In genomic region chr17:24644875-24645721, GRCm38 (mm10) we compare ENCODE assay signal across 8 mouse cellular contexts. TPM values are rescaled to one million over a fixed set of nuclear protein-coding genes. Genes with fewer than 3 reads are reported as not detected.
A peak's percentile ranks its signal among the peaks of the same experiment; 100 is the strongest.
DNase-seq lines count a peak whose midpoint lies in the region; ATAC-seq lines count a peak whose summit lies in the region.

No protein-coding gene starts in this region.

- no peak for ATAC-seq in limb, embryonic 13.5 days (ENCODE audit: low FRiP score, low read depth)
- no peak for ATAC-seq in neural tube, embryonic 13.5 days (ENCODE audit: low read depth)

- H3K4me2 ChIP-seq in limb, embryonic 13.5 days (replicated peaks) = peak overlapping the region; percentile 16; the same call in 1 of the 2 replicates
- H3K4me2 ChIP-seq in neural tube, embryonic 13.5 days = 0 out of 2 replicates have a peak overlapping the region, but pooled peaks have one; percentile 4

- H3K9ac ChIP-seq in limb, embryonic 13.5 days = peak overlapping the region; percentile 59
- H3K9ac ChIP-seq in neural tube, embryonic 13.5 days = no peak overlapping the region

- H3K4me3 ChIP-seq in limb, embryonic 13.5 days = no peak overlapping the region
- no peak overlapping the region for H3K4me3 ChIP-seq in neural tube, embryonic 13.5 days

- WGBS in limb, embryonic 13.5 days = 80% methylated on average over 9 of the region's 9 CpGs
- 77% methylated on average over 9 of the region's 9 CpGs for WGBS in neural tube, embryonic 13.5 days

- H3K27ac ChIP-seq in limb, embryonic 13.5 days = peak overlapping the region; percentile 72; the same call in 1 of the 2 replicates
- H3K27ac ChIP-seq in neural tube, embryonic 13.5 days (replicated peaks) = peak overlapping the region; percentile 74

- DNase-seq in 3T3-L1 (ENCODE audit: low read depth, low spot score) (peak; percentile 54), NIH3T3 (ENCODE audit: low read depth) (peak; percentile 69)
- peak; percentile 78 for DNase-seq in heart, postnatal 25 days (ENCODE audit: low spot score)
- no peak for DNase-seq in retina, embryonic 14.5 days (ENCODE audit: low spot score)
- no peak for DNase-seq in ovary, postnatal 10 days (ENCODE audit: low spot score)
- DNase-seq in yolk sac, embryonic 10.5 days (ENCODE audit: low spot score) = no peak

- peaks cover 67% of the 10 kb centered on the region for H3K36me3 ChIP-seq in limb, embryonic 13.5 days
- peaks cover 10% of the 10 kb centered on the region for H3K36me3 ChIP-seq in neural tube, embryonic 13.5 days

- peaks cover 67% of the 10 kb centered on the region for H3K4me1 ChIP-seq in limb, embryonic 13.5 days
- H3K4me1 ChIP-seq in neural tube, embryonic 13.5 days (replicated peaks) = peaks cover 38% of the 10 kb centered on the region

- intact Hi-C loops in heart, postnatal 25 days (cut with DNase I) = no loop called here

- H3K27me3 ChIP-seq in limb, embryonic 13.5 days = no peaks in the 10 kb centered on the region
- H3K27me3 ChIP-seq in neural tube, embryonic 13.5 days = peaks cover 15% of the 10 kb centered on the region

- no peaks in the 10 kb centered on the region for H3K9me3 ChIP-seq in limb, embryonic 13.5 days
- no peaks in the 10 kb centered on the region for H3K9me3 ChIP-seq in neural tube, embryonic 13.5 days

RNA-seq across cellular contexts. Expression of gene Slc9a3r2, which starts 5.0 kb away (rescaled TPM):
- total RNA-seq in heart, postnatal 25 days (2021) = 100 to 1,000 TPM in 1 of 2 experiments, 10 to 100 TPM in 1; 96.0 to 135 TPM
- polyA plus RNA-seq in limb, embryonic 13.5 days (2015; fragmentation: Nextera tagmentation; extraction: Ambion mirVana) = 58.1 and 59.3 TPM in 2 replicates
- 35.4 and 42.6 TPM in 2 replicates for polyA plus RNA-seq in neural tube, embryonic 13.5 days (2015; fragmentation: Nextera tagmentation; extraction: Ambion mirVana)

RNA-seq across cellular contexts. Expression of gene Nthl1, which starts 12.6 kb away (rescaled TPM):
- total RNA-seq in heart, postnatal 25 days (2021) = 1 to 10 TPM; 2.8 to 3.4 TPM
- 23.7 and 25.0 TPM in 2 replicates for polyA plus RNA-seq in limb, embryonic 13.5 days (2015; fragmentation: Nextera tagmentation; extraction: Ambion mirVana)
- polyA plus RNA-seq in neural tube, embryonic 13.5 days (2015; fragmentation: Nextera tagmentation; extraction: Ambion mirVana) = 7.4 and 9.7 TPM in 2 replicates

RNA-seq across cellular contexts. Expression of gene Tsc2, which starts 12.7 kb away (rescaled TPM):
- total RNA-seq in heart, postnatal 25 days (2021) = 100 to 1,000 TPM in 1 of 2 experiments, 10 to 100 TPM in 1; 93.9 to 101 TPM
- polyA plus RNA-seq in limb, embryonic 13.5 days (2015; fragmentation: Nextera tagmentation; extraction: Ambion mirVana) = 65.5 and 72.2 TPM in 2 replicates
- polyA plus RNA-seq in neural tube, embryonic 13.5 days (2015; fragmentation: Nextera tagmentation; extraction: Ambion mirVana) = 62.5 and 73.0 TPM in 2 replicates

RNA-seq across cellular contexts. Expression of gene Npw, which starts 13.2 kb away (rescaled TPM):
- not detected for total RNA-seq in heart, postnatal 25 days (2021)
- 0.80 TPM in 2 replicates for polyA plus RNA-seq in limb, embryonic 13.5 days (2015; fragmentation: Nextera tagmentation; extraction: Ambion mirVana)
- not detected in 2 replicates for polyA plus RNA-seq in neural tube, embryonic 13.5 days (2015; fragmentation: Nextera tagmentation; extraction: Ambion mirVana)

RNA-seq across cellular contexts. Expression of gene Zfp598, which starts 24.4 kb away (rescaled TPM):
- total RNA-seq in heart, postnatal 25 days (2021) = 10 to 100 TPM; 17.5 to 17.9 TPM
- polyA plus RNA-seq in limb, embryonic 13.5 days (2015; fragmentation: Nextera tagmentation; extraction: Ambion mirVana) = 22.2 and 24.7 TPM in 2 replicates
- polyA plus RNA-seq in neural tube, embryonic 13.5 days (2015; fragmentation: Nextera tagmentation; extraction: Ambion mirVana) = 20.9 and 22.2 TPM in 2 replicates

Comparison
In these comparisons a context has a peak if more than half of its experiments do, and no peak if none do; other contexts are left out.
1. DNase-seq: peak in 3T3-L1 (single experiment), NIH3T3 (single experiment) and heart, postnatal 25 days (single experiment); none in retina, embryonic 14.5 days (single experiment), ovary, postnatal 10 days (single experiment) and yolk sac, embryonic 10.5 days (single experiment).